Mouse (Mus musculus) cerebellum, adult 18-20 months (tissue): Measurements from ENCODE around the gene Erbb4.
A peak's percentile ranks its signal among the peaks of the same experiment; 100 is the strongest.
"Not testable (repeated sequence)": the region's sequence is repeated elsewhere in the genome, so short reads cannot be mapped to it uniquely, and the experiment has no call there.

Source experiments
- DNase-seq, 2 experiments: peaks; one replicate each; pipeline ENCODE4 v3.0.0; 2021

Gene Erbb4

DNA sequence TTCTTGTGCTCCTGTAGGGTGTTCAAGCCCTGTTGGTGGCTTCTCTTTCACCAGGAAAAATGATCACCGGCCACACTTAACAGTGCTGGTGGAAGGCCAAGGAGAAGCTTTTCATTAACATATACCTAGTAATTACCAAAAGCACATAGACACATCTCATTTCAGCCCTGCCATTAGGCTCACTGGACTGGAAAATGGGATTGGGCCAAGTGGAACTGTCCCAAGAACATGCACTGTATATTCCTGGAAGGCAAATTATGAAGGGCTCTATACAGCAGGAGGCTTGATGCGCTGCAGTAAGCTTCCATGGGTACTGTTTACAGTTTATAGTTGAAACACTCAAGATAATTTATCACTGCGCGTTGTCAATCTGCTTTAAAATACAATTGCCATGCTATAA is 248.4 kb downstream of the Erbb4 start:
- DNase-seq: peak; percentile 31 to 32

DNA sequence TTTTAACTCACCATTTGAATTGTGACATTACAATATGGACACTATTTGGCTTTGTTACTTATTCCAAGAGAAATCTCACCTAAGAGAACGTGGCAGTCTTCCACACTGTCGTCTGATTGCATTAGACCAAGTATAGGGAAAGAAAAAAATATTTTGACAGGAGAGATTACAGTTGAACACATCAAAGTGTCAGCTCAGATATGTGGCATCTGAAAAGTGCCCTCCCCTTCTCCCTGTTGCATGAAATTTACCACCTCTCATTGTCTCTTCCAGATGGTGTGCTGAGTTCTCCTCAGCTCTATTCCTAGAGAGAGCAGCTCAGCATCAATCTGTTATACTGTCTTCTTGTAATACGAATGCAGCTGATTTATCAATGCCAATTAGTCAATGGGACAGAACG is 268.5 kb downstream of the Erbb4 start:
- DNase-seq: no peak

DNA sequence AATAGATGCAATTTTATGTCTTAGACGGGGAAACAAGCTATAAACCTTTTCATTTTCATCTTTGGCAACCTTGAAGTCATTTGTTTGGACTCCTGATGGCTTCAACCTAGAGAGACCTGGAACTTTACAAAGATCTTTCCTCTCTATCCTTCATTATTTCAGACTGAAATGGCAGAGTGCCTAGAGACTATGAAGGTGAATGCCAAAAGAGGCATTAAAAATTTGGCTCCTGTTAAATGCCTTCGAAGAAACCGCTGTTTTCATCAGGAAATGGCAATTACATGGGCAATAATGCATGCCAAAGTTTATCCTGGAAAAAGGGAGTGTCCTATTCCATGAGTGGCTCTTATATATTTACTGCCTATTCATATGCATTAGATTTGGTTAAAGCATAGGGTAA is 273.2 kb downstream of the Erbb4 start:
- no peak for DNase-seq

DNA sequence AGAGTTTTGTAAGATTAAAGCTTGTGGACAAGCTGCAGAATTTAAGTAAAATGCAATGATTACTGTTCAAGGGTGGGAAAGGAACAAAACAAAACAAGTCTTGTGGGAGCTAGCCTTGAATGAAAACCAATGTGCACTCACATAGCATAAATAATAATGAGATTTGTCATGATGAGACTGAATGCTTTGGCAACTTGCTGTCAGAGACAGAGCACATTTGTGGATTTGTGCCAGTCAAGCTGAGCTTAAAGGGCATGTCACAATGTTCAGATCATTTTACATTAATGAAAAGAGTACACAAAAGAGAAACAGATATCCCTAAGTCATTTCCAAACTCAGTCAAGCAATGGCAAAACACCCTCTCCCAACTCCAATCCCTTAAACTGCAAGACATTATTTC is 275.8 kb downstream of the Erbb4 start:
- no peak for DNase-seq

DNA sequence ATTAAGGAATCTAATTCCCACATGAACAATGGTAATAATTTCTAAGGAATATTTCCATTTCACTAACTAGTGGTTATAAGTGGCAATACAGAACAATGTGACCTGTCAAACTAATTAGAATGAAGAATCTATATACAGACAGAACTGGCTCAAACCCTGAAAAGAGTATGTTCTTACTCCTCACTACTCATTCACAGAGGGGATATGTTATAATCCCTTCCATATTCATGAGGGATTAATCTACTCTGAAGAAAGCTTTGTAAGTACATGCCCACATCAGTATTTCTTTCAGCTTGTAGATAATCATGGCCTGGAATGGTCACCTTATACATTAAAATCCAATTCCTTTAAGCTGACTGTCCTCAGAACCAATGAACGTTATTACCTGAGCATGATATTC is 276.3 kb downstream of the Erbb4 start:
- no peak for DNase-seq

DNA sequence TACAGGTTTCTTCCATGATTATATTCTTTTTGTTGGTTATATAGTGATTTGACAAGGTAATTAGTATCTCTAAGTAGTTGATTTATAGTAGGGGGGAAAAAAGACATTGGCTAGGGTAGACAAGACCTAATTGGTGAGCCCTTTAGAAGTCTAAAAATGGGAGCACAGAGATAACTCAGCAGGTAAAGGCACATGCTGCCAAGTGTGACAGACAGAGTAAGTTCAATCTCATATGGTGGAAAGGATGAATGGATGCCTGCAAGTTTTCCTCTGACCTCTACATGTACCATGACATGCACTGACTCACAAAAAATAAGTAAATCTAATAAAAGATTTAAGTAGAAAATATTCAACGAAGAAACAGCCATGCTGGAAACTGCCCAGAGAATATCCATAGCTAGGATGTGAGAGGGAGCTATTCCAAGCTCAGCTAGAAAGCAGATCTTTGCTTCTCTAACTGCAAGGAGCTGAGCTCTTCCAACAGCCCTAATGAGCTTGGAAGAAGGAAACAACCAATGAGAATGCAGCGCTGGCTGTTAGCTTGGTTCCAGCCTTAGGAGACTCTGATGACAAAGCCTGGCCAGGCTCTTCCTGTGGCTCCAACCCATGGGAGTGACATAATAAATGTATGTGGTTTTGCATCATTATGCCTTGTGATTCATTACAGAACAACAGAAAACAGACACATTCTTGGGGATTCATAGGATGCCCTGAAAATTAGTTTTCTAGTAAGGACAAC is 277.2 kb downstream of the Erbb4 start:
- DNase-seq: no peak

DNA sequence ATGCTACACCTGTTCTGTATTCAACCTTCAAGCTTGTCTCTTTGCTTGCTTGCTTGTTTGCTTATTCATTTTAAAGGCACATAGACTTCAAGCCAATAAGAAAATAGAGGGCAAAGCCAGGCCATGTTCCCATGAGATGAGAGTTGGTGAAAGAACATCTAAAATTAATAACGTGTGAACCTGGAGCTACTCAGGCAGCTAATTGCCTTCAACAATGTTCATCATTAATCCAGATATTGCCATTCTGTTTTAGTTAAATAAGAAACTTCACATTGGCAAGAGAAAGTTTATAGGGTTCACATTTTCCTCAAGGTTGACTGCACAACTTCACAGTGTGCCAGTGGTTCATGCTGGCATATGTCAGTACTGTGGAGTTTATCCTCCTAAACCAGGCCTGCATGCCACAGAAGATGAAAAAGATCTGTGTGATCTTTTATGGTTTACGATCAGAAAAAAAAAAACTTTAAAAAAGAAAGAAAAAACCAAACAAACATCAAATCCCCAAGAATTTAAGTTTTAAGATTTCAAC is 284.7 kb downstream of the Erbb4 start:
- no peak for DNase-seq

DNA sequence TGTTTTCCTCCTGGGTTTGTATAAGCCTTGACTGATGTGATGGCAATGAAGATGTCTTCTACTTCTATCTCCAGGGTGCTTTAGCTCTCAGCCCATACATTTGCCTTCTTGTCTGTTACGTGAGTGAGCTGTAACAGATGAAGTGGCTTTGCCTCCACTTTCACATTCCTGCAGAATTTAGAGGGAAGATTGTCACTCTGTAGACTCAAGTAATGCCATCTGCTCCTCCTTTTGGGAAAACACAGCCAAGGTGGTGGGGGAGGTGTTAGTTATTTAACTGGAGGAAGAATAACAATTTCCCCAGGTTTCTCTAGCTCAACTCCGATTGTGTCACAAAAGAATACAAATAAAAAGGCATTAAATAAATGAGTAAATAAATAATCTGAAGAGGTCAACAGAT is 301.1 kb downstream of the Erbb4 start:
- peak; percentile 36 to 46 for DNase-seq

DNA sequence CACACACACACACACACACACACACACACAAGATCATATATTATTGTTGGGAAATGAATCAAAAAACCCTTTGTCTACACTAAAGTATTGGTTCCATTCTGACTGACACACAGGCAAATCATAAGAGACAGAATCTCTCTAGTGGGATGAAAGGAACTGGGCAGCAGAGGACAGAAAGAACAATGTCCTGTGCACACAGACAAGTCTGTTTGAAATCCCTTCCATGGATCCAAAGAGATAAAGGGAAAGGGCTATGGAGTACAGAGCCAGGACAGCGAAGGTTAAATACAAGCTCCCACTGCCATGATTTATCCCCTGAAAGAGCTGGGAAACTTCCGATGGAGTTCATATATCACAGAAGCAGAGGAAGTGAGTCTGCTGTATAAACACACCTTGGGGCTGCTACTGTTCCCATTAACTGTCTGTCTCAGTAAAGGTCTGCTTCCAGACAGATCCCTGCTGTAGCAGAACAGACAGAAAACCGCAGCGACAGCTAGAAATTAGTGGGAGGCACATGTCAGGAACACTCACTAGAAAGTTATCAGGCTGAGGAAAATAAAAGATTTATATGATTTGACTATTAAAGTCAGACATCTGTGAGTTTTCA is 320.3 kb downstream of the Erbb4 start:
- DNase-seq: no peak

DNA sequence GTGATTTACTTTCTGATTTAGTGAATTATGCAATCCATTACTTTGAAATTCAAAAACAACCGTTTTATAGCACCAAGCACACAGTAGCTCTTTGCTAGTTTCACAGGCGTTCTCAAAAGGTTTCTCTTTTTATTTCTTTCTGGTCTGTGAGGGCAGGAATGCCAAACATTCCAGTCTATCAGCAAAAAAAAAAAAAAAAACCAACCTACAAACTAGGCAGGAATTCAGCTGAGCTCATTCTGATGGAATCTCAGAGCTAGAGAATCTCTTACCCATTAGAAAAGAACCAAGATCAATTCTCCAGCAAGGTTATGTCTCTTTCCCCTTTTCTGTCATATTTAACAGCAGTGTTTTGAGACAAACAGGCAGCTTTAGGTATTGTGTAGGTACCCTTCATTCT is 327.2 kb downstream of the Erbb4 start:
- DNase-seq: no peak

DNA sequence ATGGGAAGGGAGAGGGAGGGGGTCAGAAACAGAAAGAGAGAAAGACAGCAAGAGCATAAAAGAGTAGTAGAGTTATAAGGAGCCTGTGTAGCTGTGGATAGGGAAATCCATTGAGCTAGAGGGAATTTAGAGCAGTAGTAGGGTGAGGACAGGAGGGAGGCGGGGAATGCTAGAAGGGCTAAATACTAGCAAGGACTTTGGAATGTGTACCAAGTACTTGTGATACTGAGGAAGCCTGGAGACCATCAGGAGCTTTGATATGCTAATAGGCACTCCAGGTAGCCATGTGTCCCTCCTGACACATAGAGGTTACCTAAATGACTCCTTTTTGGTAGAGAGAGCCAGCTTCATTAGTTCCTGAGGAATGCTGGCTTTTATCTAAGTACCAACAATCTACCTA is 327.8 kb downstream of the Erbb4 start:
- no peak for DNase-seq

DNA sequence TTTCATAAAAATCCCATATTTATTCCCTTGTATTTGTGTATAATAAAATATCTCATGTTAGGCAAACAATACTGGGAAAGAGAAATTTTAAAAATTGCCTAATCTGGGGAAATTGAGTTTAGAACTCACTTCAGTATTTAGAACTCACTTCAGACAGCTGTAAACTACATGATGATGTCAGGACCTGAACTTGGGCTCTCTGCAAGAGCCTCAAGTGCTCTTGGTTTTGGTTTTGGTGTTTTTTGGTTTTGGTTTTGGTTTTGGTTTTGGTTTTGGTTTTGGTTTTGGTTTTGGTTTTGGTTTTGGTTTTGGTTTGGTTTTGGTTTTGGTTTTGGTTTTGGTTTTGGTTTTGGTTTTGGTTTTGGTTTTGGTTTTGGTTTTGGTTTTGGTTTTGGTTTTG is 341.8 kb downstream of the Erbb4 start:
- not testable (repeated sequence) for DNase-seq

DNA sequence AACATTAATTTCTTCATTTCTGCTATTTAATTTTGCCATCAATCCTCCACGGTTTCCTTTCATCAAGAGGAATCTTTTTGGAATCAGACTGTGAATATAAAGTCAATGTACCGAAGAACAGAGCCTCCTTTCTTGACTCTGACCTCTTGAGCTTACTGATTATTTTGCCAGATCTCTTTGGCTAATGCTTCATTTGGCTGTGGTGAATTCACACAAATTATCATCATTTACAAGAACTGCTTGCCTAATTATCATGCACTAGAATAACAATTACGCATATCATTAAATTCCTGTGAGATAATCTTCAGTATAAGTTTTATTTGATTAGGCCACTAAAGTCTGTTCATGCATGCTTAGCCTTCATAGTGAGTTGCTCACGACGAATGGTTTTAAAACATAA is 345.4 kb downstream of the Erbb4 start:
- DNase-seq: no peak

DNA sequence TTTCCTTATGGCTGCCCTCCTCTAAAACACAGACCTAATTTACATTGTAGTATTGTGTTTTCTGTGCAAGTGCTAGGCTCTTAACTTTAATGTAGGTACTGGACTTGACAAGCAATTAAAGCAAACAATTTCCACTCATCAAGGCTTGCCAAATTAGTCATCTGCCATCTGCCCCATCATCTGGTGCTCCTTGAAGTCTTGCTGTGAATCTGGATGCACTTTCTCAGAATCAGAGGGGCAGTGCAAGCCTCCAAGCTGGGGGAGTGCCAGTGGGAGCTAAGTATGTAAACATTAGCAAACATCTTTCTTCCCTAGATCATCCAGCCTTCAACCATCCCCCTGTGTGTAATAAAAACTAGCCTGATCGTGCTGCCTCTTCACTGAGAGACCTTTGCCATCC is 358.9 kb downstream of the Erbb4 start:
- peak; percentile 89 to 91 for DNase-seq

DNA sequence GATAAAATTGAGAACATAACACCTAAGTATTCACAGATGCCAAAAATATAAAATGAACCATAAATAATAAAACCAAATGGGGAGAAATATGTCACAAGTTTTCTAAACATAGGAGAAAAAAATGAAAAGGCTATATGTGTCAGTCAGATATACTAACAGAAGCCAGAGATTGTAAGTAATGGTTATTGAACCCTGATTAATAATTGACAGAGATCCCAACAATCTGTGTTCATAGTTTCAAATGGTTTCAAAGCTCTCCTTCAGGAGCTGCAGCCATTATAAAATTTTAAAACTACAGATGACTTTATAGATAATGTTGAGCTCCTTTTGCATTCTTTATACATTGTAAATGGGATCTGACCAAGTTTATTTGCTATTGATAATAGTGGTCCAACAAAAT is 426.4 kb downstream of the Erbb4 start:
- DNase-seq: no peak

DNA sequence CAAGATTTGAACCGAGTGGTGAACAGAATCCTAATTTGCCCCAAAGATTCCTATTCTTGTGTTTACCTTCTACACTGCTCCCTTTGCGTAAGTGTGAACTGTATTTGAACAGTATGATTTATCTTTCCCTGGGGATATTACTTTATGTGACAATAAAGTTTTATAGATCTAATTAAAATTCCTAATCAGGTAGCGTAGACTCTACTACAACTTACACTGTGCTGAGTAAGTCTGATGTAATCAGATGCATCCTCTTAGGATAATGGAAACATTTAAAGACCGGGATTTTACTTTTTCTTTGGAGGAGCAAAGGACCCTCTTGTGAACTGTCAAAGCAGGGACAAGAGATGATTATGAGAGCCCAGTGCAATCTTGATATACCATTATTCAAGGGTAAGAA is 433.2 kb downstream of the Erbb4 start:
- DNase-seq: no peak

DNA sequence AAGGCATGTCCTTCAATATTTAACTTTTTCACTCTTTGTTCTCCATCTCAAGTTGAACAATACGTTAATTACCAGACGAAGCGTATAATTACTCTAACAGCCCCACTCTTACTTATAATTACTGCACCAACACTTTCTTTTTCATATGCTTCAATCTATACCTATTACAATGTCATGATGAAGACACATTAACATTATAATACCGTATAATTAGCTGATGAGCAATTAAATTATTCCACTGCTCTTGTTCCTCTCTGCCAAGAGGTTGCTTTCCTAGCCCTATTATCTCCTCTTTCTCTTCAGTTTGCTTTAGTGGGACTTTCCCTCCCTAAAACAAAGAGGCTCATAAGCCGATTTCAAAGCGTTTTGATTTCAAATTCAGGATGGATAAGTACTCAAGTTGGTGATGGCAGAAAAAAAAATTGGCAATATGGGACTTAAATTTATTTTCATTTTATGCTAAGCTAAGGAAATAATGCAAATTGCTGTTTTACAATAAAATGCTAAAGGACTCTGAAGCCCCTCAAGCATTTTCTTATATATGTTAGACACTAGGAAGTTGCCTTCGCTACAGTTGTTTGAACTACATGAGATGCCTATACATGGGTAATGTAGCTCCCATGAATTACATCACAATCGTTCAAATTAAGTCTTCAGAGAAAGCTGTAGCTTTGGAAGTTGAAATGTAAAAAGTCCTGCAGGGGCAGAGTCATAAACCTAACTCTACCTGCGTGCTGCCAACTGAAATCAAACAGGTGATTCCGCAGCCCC is 440.8 kb downstream of the Erbb4 start:
- DNase-seq: no peak

DNA sequence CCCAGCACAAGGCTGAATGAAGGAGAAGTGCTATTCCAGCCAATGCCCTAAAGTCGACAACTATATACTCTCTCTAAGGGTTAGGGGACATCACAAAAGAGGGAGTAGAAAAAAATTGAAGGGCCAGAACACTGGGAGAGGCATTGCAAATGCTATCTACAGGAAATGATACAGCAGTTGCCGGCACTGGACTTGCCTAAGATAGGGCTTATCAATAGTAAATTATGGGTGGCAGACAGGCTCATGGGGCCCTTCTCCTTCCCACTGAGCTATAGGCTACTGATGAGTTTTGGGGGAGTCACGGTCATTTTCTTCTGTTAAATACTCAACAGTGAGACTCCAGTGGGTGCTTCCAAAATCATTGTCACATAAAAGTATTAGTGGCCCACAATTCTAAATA is 517.4 kb downstream of the Erbb4 start:
- no peak for DNase-seq

DNA sequence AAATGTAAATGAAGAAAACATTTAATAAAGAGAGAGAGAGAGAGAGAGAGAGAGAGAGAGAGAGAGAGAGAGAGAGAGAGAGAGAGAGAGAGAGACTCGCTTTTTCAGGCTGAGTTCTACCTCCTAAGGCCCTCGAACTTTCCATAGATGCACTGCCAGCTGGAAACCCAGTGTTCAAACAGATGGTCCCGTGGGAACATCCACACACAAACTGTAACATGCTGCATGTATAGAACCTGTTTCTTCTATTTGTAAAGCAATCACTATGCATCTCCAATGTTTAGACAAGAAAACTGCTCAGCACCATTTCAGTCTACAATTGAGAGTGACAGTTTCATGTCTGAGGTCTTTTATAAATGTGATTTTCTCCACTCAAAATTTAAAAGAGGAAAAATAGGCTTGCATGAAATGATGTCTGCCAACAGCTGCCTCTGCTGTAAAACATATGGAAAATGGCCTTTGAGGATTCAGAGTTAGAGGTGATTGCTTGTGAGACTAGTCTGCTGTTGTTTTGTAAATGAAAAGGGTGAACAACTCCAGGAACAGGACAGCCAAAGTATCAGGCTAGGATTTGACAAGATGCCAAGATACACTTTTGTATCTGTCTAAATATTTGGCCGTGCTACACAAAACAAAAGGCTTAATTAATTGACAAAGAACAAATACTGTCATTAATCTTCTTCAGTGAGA is 533.9 kb downstream of the Erbb4 start:
- DNase-seq: no peak

DNA sequence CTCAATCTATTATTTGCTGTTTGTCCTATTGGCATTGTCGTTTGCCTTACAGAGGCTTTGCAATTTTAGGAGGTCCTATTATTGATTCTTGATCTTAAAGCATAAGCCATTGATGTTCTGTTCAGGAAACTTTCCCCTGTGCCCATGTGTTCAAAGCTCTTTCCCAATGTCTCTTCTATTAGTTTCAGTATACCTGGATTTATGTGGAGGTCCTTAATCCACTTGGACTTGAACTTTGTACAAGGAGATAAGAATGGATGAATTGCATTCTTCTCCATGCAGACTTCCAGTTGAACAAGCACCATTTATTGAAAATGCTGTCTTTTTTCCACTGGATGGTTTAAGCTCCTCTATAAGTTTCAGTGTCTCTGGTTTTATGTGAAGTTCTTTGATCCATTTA is 536.9 kb downstream of the Erbb4 start:
- no peak for DNase-seq

DNA sequence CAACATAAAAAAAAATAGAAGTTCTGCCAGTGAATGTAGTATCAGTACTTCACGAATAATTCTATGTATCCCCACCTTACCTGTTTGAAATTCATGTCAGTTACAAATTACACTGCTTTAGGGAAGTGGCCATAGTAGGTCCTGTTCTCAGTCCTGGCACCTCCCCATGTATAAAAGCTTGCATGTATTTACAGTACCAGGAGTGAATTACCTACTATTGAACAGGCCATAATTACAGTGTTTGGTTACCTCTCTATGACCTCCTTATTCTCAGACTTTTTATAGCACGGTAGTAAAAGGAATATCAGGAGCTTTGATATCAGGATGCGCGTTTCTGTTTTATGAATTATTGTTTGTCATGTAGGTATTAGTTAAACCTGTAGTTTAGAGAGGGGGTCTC is 564.9 kb downstream of the Erbb4 start:
- no peak for DNase-seq

DNA sequence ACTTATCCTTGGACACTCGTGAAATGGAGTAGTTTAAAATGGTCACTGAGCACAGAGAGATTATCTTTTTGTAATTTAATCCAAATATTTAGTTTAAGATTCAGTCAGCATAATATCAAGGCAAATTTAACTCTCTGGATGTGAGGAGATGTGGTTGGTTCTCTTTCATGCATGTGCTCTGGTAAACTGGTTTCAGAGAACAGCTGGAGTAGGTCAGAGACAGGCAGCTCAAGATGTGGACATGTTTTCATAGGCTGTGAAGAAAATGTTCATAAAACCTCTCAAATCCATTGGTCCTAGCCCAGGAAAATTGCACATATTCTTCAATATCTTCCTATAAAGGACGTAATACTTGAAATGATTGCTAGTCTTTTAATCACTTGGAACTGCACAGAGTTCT is 590.0 kb downstream of the Erbb4 start:
- DNase-seq: no peak

DNA sequence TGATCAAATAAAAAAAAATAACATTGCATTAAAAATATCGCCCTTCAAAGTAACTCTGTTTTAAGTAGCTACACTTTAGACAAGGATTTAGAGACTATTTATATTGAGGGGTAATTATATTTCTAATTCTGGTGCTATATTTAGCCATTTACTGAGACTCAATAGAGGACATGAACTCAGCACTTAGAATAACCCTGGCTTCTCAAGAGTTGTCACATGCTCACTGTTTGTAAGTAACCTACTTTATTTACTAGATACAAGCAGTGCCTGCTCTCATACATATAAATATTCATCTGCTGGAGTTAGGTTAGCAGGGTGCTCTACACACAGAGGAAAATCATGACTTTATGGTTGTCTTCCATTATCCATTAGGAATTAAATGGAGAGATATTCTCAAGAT is 604.0 kb downstream of the Erbb4 start:
- DNase-seq: no peak
